In the genomic region with DNA sequence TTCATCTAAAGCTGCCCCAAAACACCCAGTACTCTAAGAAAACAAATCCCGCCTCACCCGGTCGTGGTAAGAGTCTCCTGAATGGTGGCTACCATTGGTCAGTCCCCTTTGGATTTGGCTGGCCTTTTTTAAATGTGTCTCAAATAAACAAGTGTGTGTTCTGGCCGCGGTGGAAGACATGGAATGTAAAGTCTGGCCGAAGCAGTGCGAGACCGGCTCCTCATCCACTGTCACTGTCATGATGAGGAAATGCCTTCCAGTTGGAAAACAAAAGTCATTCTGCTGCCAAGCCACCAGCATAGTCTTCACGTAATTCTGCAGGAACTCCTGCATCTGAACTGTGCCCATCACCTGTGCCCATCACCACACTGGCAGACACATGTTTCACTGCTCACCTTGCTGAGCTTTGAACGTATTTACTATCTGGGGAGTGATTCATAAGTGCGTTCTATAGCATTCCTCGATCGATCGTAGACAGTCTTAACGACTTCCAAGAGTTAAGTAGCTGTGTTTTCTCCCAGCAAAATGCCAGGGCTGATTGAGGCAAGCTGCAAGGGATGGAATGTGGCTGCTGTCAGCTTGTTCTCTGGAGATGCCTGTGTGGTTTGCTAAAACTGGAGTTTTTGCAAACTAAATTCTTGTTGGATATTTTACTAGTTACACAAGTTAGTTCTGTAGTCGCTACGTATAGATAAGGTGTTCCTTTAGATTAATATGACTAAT, we compare ENCODE assay signal across 19 mouse cellular contexts. TPM values are rescaled to one million over a fixed set of nuclear protein-coding genes. Genes with fewer than 3 reads are reported as not detected.
DNase-seq lines count a peak whose midpoint lies in the region; ATAC-seq and TF ChIP-seq lines count a peak whose summit lies in the region.
"Had no signal": no experiment of that assay in that cellular context is flagged by ENCODE, and none has a peak within 500 bp of the region (broad histone marks: within the 10 kb centered on the region; RNA-seq: fewer than 3 reads in every experiment).

No protein-coding gene starts in this region.

- peak; percentile 30 for DNase-seq in kidney, postnatal 10 days
- DNase-seq in kidney, adult 11 months: no peak
- no peak for DNase-seq in layer of hippocampus, adult 9-11 months
- DNase-seq in yolk sac, embryonic 10.5 days (ENCODE audit: low spot score): no peak
- DNase-seq: adrenal gland, postnatal 36 days; cerebellum, adult 8-10 months; gastrocnemius, postnatal 25 days; retina, postnatal 1 day; right cerebral cortex, postnatal 4 days; thymus, postnatal 4 days had no signal

- no peaks in the 10 kb centered on the region for H3K9me3 ChIP-seq in intestine, embryonic 15.5 days
- H3K9me3 ChIP-seq in lung, embryonic 15.5 days: no peaks in the 10 kb centered on the region
- H3K9me3 ChIP-seq: forebrain, embryonic 12.5 days; midbrain, embryonic 15.5 days had no signal

- no peak overlapping the region for H3K4me2 ChIP-seq in intestine, embryonic 15.5 days (replicated peaks)
- H3K4me2 ChIP-seq in lung, embryonic 15.5 days: peak overlapping the region; percentile 25
- H3K4me2 ChIP-seq: forebrain, embryonic 12.5 days; limb, embryonic 12.5 days; midbrain, embryonic 15.5 days had no signal

- no peak overlapping the region for H3K27ac ChIP-seq in intestine, embryonic 15.5 days
- H3K27ac ChIP-seq in lung, embryonic 15.5 days: peak overlapping the region; percentile 66
- peak overlapping the region; percentile 58; the same call in 1 of the 2 replicates for H3K27ac ChIP-seq in small intestine, adult 2 months (ENCODE audit: insufficient read depth, low read depth, low read length)
- H3K27ac ChIP-seq: forebrain, embryonic 12.5 days; left cerebral cortex, adult 2 months; limb, embryonic 12.5 days; macrophage; midbrain, embryonic 15.5 days had no signal

- no peak overlapping the region for H3K4me3 ChIP-seq in intestine, embryonic 15.5 days (replicated peaks)
- H3K4me3 ChIP-seq in lung, embryonic 15.5 days: no peak overlapping the region
- no peak overlapping the region for H3K4me3 ChIP-seq in small intestine, adult 2 months (ENCODE audit: low read depth, low read length)
- H3K4me3 ChIP-seq: forebrain, embryonic 12.5 days; left cerebral cortex, adult 2 months; limb, embryonic 12.5 days; midbrain, embryonic 15.5 days had no signal

- 0 out of 2 replicates have a peak, but pooled peaks cover 2% of the 10 kb centered on the region for H3K4me1 ChIP-seq in intestine, embryonic 15.5 days (replicated peaks)
- peaks cover 16% of the 10 kb centered on the region for H3K4me1 ChIP-seq in lung, embryonic 15.5 days
- peaks cover 15% of the 10 kb centered on the region; the same call in 1 of the 2 replicates for H3K4me1 ChIP-seq in small intestine, adult 2 months (ENCODE audit: control insufficient read depth, insufficient read depth, insufficient read length, low read length)
- H3K4me1 ChIP-seq: limb, embryonic 12.5 days; midbrain, embryonic 15.5 days had no signal

- no peak for TF ChIP-seq POLR2A in small intestine, adult 2 months (IDR thresholded peaks at IDR 0.05; ENCODE audit: low read depth, low read length)

- no peak for TF ChIP-seq CTCF in small intestine, adult 2 months (IDR thresholded peaks at IDR 0.05; ENCODE audit: extremely low read depth, insufficient read length, insufficient replicate concordance, low read depth, low read length)

- 62% methylated on average over 17 of the region's 17 CpGs for WGBS in intestine, embryonic 15.5 days
- 48% methylated on average over 17 of the region's 17 CpGs for WGBS in lung, embryonic 15.5 days
- WGBS in small intestine, adult 2 months: 47% methylated on average over 17 of the region's 17 CpGs

- H3K9ac ChIP-seq in intestine, embryonic 15.5 days: no peak overlapping the region
- no peak overlapping the region for H3K9ac ChIP-seq in lung, embryonic 15.5 days
- H3K9ac ChIP-seq: forebrain, embryonic 12.5 days; limb, embryonic 12.5 days; midbrain, embryonic 15.5 days had no signal

- no peaks in the 10 kb centered on the region for H3K27me3 ChIP-seq in intestine, embryonic 15.5 days (replicated peaks)
- H3K27me3 ChIP-seq in lung, embryonic 15.5 days: no peaks in the 10 kb centered on the region
- no peaks in the 10 kb centered on the region for H3K27me3 ChIP-seq in small intestine, adult 2 months (ENCODE audit: control insufficient read depth, insufficient read depth, low read length)
- H3K27me3 ChIP-seq: forebrain, embryonic 12.5 days; limb, embryonic 12.5 days; midbrain, embryonic 15.5 days had no signal

- ATAC-seq in intestine, embryonic 15.5 days: peak; percentile 41; the same call in 1 of the 2 replicates
- peak; percentile 79; the same call in 1 of the 2 replicates for ATAC-seq in lung, embryonic 15.5 days (ENCODE audit: borderline replicate concordance, extremely low read depth, low FRiP score, low TSS enrichment)
- ATAC-seq: hindbrain, embryonic 16.5 days; midbrain, embryonic 15.5 days had no signal

- no peaks in the 10 kb centered on the region for H3K36me3 ChIP-seq in intestine, embryonic 15.5 days
- H3K36me3 ChIP-seq in lung, embryonic 15.5 days: 0 out of 2 replicates have a peak, but pooled peaks cover 7% of the 10 kb centered on the region
- peaks cover 2% of the 10 kb centered on the region; the same call in 1 of the 2 replicates for H3K36me3 ChIP-seq in small intestine, adult 2 months (ENCODE audit: control insufficient read depth, insufficient read depth, low read length)
- H3K36me3 ChIP-seq: midbrain, embryonic 15.5 days had no signal

RNA-seq across cellular contexts. Expression of a gene that starts 51.9 kb away (rescaled TPM):
- 8.3 and 9.0 TPM in 2 replicates for polyA plus RNA-seq in intestine, embryonic 15.5 days (2015; fragmentation: Nextera tagmentation; extraction: Ambion mirVana)
- polyA plus RNA-seq in lung, embryonic 15.5 days (2015; fragmentation: Nextera tagmentation; extraction: Ambion mirVana): 7.7 and 8.8 TPM in 2 replicates
- 1.0 and 2.8 TPM in 2 replicates for polyA plus RNA-seq in small intestine, adult 2 months (2012; rRNA removed)
